Mouse (Mus musculus) mouse trophoblast stem cell (cell line): Measurements from ENCODE around the gene Slc22a12.

Experiments
- in situ Hi-C, 2 experiments: fragments of 300-500 bp; cut with MseI, MboI; formaldehyde crosslinking; loops; 2 replicates in 1 of 2; 3 replicates in 1 of 2; pipeline ENCODE4 v1.15.1; 2025

Gene Slc22a12

DNA sequence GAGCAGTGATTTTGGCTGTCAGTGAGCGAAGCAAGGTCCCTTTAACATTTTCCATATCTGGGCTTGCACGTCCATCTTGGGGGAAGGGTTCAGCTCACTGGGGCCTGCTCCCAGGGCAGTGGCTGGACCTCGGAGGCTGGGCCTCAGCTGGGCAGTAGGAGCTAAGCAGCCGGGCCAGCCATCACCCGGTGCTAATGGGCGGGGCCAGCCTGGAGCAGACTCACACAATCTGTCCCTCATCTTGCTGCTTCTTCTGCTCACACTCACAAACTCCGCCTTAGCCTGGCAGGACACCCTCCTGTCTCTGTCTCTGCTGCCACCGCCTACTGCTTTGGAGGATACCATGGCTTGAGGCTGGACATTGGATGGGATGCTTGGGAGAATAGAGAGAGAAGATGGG, 26.7 kb downstream of the Slc22a12 start:
- in situ Hi-C loops: no loop called here

DNA sequence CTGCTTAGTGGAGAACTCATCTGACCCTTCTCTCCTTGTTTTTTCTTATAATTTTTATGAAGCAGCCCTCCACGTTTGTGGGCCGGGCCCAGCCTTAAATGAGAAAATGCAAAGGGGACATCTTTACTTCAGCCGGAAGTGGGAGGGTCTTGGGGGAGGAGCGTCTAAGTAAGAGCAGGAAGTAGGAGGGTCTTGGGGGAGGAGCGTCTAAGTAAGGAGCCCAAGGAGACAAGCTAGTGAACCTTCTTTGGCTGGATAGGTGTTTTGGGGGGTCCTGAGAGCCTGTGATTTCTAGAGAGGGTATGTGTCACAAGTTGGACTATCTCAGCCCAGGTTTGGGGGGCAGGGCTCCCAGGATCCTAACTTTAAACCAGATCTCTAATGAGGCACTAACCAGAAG, 27.4 kb downstream of the Slc22a12 start:
- in situ Hi-C loops: no loop called here

DNA sequence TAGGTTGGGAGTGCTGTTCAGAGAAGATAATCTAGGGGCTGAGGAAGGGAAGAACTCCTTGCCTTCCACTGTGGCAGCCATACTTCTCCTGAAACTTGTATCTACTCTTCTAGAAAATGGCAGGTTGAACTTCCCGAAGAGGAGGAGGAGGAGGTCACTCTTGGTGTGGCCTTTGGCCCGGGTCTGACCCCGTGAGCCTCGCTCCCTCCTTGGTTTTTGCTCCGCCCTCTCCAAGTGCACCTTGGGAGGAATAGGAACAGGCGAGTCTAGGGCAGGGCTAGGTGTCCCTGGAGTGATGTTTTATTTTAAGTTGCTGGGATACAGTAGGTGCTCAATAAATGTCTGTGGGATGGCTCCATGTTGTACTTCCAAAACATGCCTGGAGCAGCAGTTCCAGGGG, 27.9 kb downstream of the Slc22a12 start:
- in situ Hi-C loops: no loop called here

DNA sequence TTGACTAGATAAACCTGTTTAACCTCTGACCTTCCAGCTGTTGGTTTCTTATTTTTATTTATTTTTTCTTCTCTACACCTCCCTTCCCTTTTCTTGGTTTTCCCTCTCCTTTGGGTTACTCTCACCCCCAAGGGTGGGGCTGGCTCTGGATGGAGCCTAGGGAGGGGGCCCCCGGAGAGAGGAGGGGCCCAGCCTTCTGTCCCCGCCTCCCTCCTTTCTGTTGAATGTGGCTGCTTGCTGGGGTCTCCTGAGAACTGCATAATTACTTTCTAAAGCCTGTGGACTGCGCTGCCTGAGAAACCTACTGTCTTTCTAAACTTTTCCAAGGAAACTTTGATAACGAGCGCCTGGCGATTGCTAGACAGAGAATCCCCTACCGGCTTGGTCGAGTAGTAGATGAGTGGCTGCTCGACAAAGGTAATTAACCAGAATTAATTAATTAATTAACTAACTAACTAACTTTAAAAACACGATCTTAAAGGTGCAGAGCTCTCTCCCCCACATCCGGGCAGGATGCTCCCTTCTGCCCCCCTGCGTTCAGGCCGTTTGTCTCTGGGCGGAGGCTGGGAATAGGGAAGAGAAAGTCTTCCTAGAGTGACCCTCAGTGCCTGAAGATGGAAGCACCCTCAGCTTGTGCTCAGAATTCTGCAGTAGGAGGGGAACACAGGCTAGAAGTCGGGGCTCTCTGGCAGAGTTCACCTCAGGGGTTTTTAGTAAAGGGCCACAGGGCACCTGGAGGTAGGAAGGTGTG, 29.3 kb downstream of the Slc22a12 start:
- in situ Hi-C loops: no loop called here

DNA sequence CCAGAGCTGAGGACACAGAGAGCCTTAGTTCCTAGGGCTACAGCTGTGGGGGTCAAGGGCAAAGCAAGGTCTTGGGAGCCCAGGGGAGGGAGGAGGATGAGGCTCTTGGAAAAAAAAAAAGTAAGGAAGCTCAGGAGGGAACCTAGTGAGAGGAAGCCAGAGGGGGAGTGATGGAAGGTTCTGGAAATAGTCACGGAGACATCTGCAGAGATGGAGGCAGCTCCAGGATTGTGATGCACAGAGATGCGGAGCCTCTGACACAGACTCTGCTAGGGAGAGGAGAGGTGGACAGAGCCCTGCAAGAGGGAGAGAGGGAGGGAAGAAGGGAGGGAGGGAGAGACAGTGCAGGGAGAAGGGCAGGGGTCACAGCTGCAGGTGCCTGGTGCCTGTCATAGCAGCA, 32.3 kb downstream of the Slc22a12 start:
- in situ Hi-C loops: no loop called here

DNA sequence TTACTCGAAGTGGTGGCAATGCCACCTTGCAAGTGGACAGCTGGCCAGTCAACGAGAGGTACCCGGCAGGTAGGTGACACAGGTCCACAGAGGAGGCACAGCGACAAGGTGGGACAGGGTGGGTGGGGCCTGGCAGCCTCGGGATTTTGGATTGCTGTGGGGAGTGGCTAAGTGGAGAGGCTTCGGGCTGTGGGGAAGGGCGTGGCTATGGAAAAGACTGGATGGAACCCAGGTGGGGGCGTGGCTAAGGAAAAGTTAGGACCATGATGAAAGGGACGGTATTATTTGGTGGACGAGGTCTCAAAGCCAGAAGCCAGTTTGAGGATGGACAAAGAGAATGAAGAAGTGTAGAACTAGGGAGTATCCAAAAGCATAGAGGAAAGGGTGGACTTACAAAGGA, 33.0 kb downstream of the Slc22a12 start:
- in situ Hi-C loops: no loop called here

DNA sequence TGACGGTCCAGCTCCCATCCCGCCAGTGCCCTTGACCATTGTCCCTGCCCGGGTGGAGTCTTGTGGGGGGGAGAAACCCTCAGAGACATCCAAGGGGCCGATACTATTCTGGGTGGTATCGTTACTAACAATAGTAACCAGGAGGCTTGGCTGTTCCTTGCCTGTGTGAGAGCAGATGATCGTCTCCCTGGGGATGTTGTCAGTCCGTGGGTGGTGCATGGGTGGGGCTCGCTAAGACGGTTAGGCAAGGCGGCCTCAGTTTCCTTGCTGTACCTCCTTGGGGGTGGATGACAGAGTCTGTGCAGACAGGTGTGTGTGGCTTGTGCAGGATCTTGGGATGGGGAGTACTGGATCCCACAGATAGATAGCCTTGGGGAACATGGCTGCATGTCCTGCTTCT, 35.4 kb downstream of the Slc22a12 start:
- in situ Hi-C loops: no loop called here

DNA sequence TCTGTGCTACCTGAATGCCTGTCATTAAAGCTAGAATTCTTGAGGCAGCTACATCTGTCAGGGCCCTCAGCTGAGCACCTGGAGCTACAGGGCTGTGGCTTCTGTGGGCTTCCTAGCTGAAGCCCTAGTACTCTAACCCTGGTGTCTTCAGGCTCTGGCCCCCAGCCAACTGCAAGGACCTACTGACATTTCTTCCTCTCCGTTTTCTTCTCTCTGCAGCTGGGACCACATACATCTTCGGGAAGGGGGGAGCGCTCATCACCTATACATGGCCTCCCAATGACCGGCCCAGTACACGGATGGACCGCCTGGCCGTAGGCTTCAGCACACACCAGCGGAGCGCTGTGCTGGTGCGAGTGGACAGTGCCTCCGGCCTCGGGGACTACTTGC, 38.2 kb downstream of the Slc22a12 start:
- in situ Hi-C loops: no loop called here

DNA sequence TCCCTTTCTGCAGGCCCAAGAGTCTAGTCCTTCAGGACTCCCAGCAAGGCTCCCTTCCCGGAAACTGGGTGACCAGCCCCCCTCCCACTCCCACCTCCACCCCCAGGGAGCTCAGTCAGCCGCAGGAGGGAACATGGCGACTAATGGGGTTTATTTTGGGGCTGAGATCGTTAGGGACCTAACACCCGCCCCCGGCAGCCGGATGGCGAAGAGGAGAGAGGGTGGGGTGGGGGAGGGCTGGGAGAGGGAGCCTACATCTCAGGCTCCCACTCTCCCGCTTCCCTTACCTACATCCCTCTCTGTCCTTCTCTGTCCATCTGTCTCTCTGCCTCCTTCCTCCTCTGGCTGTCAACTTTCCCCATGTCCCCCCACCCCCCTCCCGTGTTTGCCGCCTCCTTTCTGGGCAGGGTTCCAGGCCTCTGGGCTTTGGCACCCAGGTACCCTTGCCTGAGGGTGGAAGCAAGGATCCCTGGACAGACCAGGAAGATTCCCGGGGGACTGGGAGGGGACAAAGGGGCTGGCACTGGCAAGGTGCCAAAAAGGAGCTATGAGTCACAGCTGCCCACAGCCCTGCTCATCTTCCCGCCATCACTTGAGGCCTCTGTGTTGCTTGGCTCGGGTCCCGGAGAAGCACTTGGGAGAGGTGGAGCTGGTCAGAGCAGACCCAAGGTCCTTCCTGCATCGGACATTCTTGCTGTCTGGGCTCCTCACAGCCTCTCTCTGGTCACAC, 38.7 kb downstream of the Slc22a12 start:
- in situ Hi-C loops: no loop called here

DNA sequence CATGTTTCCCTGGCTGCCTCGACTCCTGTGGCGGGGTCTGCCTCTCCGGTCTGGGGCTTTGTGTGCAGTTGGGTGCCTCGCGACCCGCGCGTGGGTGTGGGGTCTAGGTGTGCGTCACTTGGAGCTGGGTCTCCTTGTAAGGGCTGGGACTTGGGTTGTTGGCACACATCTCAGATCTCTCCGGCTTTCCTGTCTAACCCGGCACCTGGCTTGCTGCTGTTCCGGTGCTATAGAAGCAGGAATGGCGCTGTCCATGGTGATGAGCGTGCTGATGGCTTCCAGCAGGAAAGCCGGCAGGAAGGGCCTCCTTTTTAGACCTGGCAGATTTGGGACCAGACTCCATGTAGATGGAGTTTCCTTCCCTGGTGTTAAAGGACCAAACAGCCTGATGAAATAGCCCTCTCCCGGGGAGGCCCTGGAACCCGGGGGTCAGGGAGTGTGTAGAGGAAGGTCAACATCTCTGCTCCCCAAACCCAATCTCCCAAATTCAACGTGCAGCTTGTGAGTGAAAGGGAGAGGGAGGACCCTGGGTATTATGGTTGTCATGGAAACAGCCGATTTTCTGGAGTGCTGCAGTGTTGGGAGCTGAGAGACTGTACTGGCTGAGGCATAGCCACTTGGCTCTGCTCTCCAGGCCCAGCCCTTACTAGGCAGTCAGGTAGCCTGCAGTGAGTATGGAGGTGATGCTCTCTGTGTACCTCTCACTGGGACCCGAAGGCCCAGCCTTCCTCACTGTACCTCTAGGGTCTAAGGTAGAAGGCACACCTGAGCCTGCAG, 40.1 kb downstream of the Slc22a12 start:
- in situ Hi-C loops: no loop called here

DNA sequence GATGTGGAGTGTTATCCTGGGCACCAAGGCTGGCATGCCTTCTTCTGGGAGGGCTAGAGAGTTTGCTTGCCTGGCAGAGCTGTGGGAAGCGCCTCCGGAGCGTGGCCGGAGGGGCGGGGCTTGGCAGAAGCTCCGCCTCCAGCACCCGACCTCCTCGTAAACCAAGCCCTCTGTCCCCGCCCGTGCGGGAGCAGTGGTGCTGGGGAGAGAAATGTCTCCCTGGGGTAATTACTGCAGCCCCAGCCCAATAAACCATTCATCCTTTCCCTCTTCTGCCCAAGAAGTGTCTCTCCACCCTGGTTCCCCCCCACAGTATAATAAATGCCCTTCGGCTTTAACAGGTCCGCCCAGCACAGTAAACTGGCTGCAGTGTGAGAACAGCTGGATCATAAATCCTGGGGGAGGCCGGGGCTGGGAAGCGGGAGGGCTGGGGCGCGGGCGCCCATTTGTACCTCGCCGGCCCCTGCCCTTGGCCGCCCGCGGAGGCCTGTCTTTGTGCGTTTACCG, 40.7 kb downstream of the Slc22a12 start:
- in situ Hi-C loops: no loop called here

DNA sequence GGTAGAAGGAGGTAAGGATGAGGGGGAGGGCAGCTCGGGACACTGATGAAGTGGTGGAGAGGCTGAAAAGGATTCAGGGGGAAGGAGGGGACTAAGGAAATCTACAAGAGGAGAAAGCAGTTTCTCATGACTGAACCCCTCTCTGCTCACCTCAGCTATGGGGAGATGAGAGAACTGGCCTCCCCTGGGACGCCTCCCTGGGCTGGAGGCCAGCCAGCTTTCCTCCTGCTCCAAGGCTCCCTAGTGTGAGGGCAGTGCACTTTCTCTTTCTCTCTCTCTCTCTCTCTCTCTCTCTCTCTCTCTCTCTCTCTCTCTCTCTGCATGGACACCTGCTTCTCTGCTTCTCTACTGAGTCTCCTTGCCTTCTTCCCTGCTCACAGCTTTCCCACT, 42.2 kb downstream of the Slc22a12 start:
- in situ Hi-C loops: no loop called here

DNA sequence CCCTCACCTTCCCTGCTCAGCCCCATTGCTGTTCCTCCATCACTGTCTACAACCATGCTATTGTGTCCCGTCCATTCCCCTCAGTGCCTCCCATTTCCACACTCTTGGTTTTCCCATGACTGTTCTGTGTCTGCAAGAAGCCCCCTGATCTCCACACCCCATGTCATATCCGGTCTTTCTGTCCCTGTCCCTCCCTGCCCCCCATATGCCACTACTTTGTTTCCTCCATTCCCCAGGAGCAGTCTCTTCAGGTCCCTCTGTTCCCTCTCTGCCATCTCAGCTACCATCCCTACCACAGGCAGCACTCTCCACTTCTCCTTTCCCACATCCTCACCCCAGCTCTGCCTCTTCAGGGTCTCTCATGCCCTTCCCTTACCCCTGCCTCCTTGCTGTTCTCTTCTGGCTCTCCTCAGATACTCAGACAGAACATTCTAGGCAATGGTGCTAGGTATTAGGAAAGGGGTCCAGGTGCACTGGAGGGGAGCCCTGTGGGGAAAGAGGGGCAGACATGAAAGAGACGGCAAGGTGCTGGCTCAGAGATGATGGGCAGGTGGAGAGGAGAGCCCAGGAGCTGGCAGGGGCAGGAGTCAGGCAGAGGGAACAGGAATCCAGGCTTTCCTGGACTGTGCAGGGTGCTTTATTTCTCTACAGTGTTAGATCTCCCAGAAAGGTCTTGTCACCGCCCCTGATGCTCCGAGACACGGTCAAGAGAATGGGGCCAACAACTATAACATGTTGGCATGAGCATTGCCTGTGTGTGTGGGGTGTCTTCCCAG, 42.8 kb downstream of the Slc22a12 start:
- in situ Hi-C loops: no loop called here

DNA sequence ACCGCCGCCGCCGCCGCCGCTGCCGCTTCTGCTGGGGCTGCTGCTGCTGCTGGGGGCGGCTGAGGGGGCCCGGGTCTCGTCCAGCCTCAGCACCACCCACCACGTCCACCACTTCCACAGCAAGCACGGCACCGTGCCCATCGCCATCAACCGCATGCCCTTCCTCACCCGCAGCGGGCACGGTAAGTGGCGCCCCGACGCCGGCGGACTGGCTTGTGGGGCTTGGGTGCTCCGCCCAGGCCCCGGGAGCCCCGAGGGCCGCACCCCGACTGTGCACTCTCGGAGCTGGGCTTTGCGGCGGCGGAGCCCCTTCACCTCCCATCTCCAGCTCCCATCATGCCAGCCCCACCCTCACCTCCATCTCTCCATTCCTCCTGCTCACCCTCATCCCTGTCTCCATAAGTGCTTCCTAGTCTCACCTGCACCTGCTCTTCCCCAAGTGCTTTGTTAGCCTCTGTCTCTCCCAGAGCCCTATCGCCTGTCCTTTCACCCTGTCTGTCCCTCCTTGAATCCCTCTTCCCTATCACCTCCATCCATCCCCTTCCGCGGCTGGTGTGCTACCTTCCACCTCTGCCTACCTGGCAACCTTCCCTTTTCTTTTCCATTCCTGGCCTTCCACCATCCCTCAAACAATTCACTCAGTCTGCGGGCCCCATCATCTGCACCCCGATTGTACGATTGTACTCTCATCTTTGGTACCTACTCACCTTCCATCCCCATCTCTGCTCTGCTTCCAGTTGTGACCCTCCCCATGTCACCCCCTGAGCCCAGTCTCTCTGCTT, 44.3 kb downstream of the Slc22a12 start:
- in situ Hi-C loops: no loop called here

DNA sequence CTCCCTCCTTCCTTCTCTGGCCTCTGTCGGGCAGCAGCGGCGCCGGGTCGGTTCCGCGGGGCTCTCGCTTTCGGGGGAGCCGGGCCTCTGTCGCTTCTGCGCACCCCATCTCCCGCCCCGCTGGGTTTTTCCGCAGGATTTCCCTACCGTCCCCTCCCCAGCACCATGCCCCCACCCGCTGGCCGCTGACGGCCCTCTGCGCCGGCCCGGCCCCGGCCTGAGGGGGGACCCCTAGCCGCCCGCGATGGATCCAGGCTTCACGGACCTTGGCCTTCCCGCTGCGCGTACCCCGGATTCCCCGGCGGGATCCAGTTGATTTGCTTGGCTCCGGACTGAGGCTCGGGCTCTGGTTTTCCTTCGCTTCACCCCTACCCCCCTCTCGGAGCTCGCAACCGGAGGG, 45.0 kb downstream of the Slc22a12 start:
- in situ Hi-C loops: no loop called here

DNA sequence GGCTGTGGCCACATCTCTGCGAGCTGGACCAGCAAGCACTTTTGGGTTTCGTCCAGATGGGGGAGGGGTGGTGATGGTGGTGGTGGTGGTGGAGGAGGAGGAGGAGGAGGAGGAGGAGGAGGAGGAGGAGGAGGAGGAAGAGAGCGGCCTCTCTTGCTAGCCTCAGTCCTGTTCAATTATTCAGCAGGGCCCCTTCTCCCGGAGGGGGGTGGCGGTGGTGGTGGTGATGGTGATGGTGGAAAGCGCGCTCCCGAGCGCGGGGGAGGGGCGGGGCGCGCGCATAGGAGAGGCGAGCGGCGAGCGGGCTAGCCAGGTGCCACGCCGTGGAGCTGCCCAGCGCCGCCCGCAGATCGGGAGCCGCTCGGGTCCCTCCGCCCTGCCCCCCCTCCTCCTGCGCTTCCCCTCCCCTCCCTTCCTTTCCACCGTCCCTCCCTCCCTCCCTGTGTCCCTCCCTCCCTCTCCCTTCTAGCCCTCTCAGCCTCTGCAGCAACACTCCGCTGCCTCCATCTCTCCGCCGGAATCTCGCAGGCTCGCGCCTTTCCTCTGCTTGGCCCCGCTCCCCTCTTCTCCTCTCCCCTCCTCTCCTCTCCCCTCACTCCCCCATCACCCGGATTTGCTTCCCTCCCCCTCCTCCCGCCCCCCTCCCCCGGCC, 45.6 kb downstream of the Slc22a12 start:
- in situ Hi-C loops: no loop called here

DNA sequence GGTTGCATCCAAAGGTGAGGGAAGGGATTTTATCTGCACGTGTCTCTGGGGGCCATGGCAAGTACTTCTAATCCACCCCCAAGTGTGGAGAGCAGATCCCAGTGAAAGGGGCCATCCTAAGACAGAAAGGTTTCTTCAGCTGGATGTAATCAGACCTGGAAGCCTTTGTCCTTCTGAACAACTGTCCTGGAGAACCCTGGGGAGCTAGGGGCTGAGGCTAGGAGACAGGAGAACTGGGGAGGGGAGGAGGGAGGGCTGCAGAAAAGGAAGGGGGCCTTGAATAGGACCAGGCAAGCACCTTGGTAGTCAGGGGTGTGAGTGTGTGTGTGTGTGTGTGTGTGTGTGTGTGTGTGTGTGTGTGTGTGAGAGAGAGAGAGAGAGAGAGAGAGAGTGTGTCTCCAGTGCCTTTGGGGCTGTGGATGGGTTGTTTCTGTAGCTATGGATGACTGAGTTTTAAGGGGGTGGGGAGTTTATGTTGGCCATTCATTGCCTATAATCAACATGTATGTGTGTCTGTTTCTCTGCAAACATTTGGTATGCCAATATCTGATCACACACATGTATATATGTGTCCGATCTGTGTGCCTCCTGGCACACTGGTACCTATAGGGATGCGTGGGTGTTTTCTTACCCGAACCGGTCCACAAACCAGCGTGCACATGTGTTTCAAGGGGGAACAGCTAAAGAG, 46.2 kb downstream of the Slc22a12 start:
- in situ Hi-C loops: no loop called here

DNA sequence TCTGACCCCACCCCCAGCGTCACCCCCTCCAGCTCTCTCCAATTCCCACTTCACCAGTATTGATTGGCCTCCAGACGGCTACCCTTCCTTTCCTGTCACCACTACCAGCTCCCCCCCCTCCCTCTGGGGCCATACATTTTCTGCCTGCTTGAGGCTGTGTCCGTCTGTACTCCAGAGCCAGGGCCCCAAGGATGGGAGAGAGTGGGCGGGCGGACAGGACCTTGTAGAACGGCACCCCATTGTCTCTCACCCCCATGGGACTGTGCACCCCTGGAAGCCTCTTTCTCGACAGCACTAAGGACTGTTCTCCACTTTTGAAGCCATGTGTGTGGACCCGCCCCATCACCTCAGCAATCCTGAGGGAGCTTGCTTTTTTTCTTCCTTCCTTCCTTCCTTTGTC, 47.1 kb downstream of the Slc22a12 start:
- in situ Hi-C loops: no loop called here

DNA sequence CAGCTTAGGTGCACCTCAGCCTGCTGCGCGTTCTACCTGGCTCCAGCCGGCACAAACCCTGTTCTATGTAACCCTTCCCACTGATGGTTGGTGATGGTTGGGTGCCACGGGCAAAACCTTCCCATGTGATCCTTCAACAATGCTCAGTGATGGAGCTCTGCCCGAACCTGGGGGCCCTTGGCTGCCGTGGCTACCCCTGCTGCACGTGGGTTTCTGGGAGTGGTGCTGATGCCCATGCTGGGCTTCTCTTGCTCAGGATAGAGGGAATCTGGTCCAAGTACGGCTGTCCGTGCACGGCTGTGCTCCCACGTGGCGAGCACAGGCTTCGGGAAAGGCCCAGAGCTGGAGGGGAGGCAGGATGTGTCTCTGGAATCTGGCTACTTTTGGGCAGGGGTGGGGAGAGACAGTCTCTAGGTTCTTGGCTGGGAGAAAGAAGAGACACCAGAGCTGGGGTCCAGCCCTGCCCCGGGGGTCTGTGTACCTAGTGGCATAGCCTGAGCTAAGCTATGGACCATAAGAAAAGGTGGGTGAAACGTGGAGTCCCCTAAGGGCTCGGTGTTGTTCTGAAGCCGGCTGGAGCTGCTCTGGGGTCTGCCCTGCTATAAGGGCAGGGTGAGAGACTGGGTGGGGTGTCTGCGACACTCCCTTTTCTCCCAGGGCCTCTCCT, 48.2 kb downstream of the Slc22a12 start:
- in situ Hi-C loops: no loop called here
